ENCODE assay signal across 13 mouse cellular contexts in genomic region chr10:19936961-19937708, GRCm38 (mm10). TPM values are rescaled to one million over a fixed set of nuclear protein-coding genes. Genes with fewer than 3 reads are reported as not detected.
DNase-seq lines count a peak whose midpoint lies in the region; ATAC-seq lines count a peak whose summit lies in the region.
"Had no signal": no experiment of that assay in that cellular context is flagged by ENCODE, and none has a peak within 500 bp of the region (broad histone marks: within the 10 kb centered on the region; RNA-seq: fewer than 3 reads in every experiment).

No protein-coding gene starts in this region.

- peak overlapping the region; percentile 23 for H3K4me2 ChIP-seq in lung, embryonic 15.5 days
- H3K4me2 ChIP-seq in embryonic facial prominence, embryonic 14.5 days (ENCODE audit: low read depth, low read length) = peak overlapping the region; percentile 41
- H3K4me2 ChIP-seq in limb, embryonic 13.5 days (replicated peaks) = peak overlapping the region; percentile 37
- H3K4me2 ChIP-seq: embryonic facial prominence, embryonic 15.5 days had no signal

- DNase-seq in heart, embryonic 10.5 days (ENCODE audit: low spot score) = peak; percentile 43
- DNase-seq in heart, postnatal 14 days = no peak
- no peak for DNase-seq in lung, postnatal 25 days (ENCODE audit: low spot score)
- DNase-seq in embryonic facial prominence, embryonic 14.5 days (ENCODE audit: low spot score) = no peak
- DNase-seq in frontal cortex, postnatal 25 days (ENCODE audit: low spot score in 2 of 2) = no peak
- no peak for DNase-seq in left cerebral cortex, postnatal 36 days (ENCODE audit: low spot score in 2 of 2)
- DNase-seq: lung, postnatal 10 days; right cerebral cortex, postnatal 14 days; thymus, postnatal 14 days had no signal

- 58% methylated on average over 9 of the region's 9 CpGs for WGBS in heart, embryonic 10.5 days
- 76% methylated on average over 9 of the region's 9 CpGs for WGBS in lung, embryonic 15.5 days
- 68% methylated on average over 9 of the region's 9 CpGs for WGBS in embryonic facial prominence, embryonic 14.5 days
- 70% methylated on average over 9 of the region's 9 CpGs for WGBS in limb, embryonic 13.5 days

- peak overlapping the region; percentile 89 for H3K4me3 ChIP-seq in heart, embryonic 10.5 days
- no peak overlapping the region for H3K4me3 ChIP-seq in lung, embryonic 15.5 days
- H3K4me3 ChIP-seq in embryonic facial prominence, embryonic 14.5 days (ENCODE audit: low read depth, low read length) = no peak overlapping the region
- no peak overlapping the region for H3K4me3 ChIP-seq in limb, embryonic 13.5 days
- H3K4me3 ChIP-seq: embryonic facial prominence, embryonic 15.5 days; myocyte had no signal

- H3K9ac ChIP-seq in lung, embryonic 15.5 days = no peak overlapping the region
- H3K9ac ChIP-seq in embryonic facial prominence, embryonic 14.5 days (ENCODE audit: low read depth, low read length) = no peak overlapping the region
- H3K9ac ChIP-seq in limb, embryonic 13.5 days = no peak overlapping the region
- H3K9ac ChIP-seq: embryonic facial prominence, embryonic 15.5 days had no signal

- intact Hi-C loops in heart, postnatal 14 days (cut with DNase I) = loop anchor here (10.0 kb wide), 1 partner anchor 68 kb away; no protein-coding TSS in a partner anchor
- intact Hi-C loops in left cerebral cortex, postnatal 36 days (cut with DNase I) = loop anchor here (10.0 kb wide), 1 partner anchor 68 kb away; no protein-coding TSS in a partner anchor

- H3K4me1 ChIP-seq in heart, embryonic 10.5 days = peaks cover 51% of the 10 kb centered on the region
- peaks cover 17% of the 10 kb centered on the region for H3K4me1 ChIP-seq in lung, embryonic 15.5 days
- peaks cover 25% of the 10 kb centered on the region for H3K4me1 ChIP-seq in embryonic facial prominence, embryonic 14.5 days (ENCODE audit: control insufficient read depth, insufficient read depth, low read length)
- H3K4me1 ChIP-seq in limb, embryonic 13.5 days = peaks cover 54% of the 10 kb centered on the region

- H3K27ac ChIP-seq in heart, embryonic 10.5 days = no peak overlapping the region
- no peak overlapping the region for H3K27ac ChIP-seq in lung, embryonic 15.5 days
- 0 out of 2 replicates have a peak overlapping the region, but pooled peaks have one; percentile 21 for H3K27ac ChIP-seq in embryonic facial prominence, embryonic 14.5 days (replicated peaks; ENCODE audit: low read depth, low read length)
- peak overlapping the region; percentile 6; the same call in 1 of the 2 replicates for H3K27ac ChIP-seq in limb, embryonic 13.5 days
- H3K27ac ChIP-seq: embryonic facial prominence, embryonic 15.5 days had no signal

- ATAC-seq in lung, embryonic 15.5 days (ENCODE audit: borderline replicate concordance, extremely low read depth, low FRiP score, low TSS enrichment) = no peak
- ATAC-seq in embryonic facial prominence, embryonic 14.5 days (ENCODE audit: low read depth) = no peak
- ATAC-seq in limb, embryonic 13.5 days (ENCODE audit: low FRiP score, low read depth) = no peak

- peaks cover 5% of the 10 kb centered on the region; the same call in 1 of the 2 replicates for H3K27me3 ChIP-seq in heart, embryonic 10.5 days (ENCODE audit: insufficient read depth, poor library complexity, severe bottlenecking)
- peaks cover 6% of the 10 kb centered on the region; the same call in 1 of the 2 replicates for H3K27me3 ChIP-seq in lung, embryonic 15.5 days
- no peaks in the 10 kb centered on the region; the same call in 1 of the 2 replicates for H3K27me3 ChIP-seq in embryonic facial prominence, embryonic 14.5 days (replicated peaks; ENCODE audit: control insufficient read depth, insufficient read depth, low read length)
- H3K27me3 ChIP-seq in limb, embryonic 13.5 days = peaks cover 10% of the 10 kb centered on the region; the same call in 1 of the 2 replicates
- H3K27me3 ChIP-seq: embryonic facial prominence, embryonic 15.5 days had no signal

- H3K36me3 ChIP-seq in heart, embryonic 10.5 days = no peaks in the 10 kb centered on the region
- no peaks in the 10 kb centered on the region for H3K36me3 ChIP-seq in lung, embryonic 15.5 days
- H3K36me3 ChIP-seq in embryonic facial prominence, embryonic 14.5 days (ENCODE audit: control insufficient read depth, insufficient read depth, low read length) = no peaks in the 10 kb centered on the region
- no peaks in the 10 kb centered on the region for H3K36me3 ChIP-seq in limb, embryonic 13.5 days
- H3K36me3 ChIP-seq: embryonic facial prominence, embryonic 15.5 days had no signal

- H3K9me3 ChIP-seq in heart, embryonic 10.5 days = no peaks in the 10 kb centered on the region
- no peaks in the 10 kb centered on the region for H3K9me3 ChIP-seq in lung, embryonic 15.5 days
- H3K9me3 ChIP-seq in embryonic facial prominence, embryonic 14.5 days (ENCODE audit: control insufficient read depth, low read length) = no peaks in the 10 kb centered on the region
- H3K9me3 ChIP-seq in limb, embryonic 13.5 days = no peaks in the 10 kb centered on the region
- H3K9me3 ChIP-seq: embryonic facial prominence, embryonic 15.5 days had no signal

RNA-seq across cellular contexts. Expression of gene Map3k5, which starts 2.9 kb away (rescaled TPM):
- polyA plus RNA-seq in heart, embryonic 10.5 days (2016; fragmentation: Nextera tagmentation; extraction: Ambion mirVana) = 2.4 and 2.6 TPM in 2 replicates
- 10 to 100 TPM; 30.0 to 38.9 TPM for total RNA-seq in heart, postnatal 14 days (2021)
- polyA plus RNA-seq in lung, embryonic 15.5 days (2015; fragmentation: Nextera tagmentation; extraction: Ambion mirVana) = 1.9 and 2.1 TPM in 2 replicates
- 2.5 and 2.6 TPM in 2 replicates for polyA plus RNA-seq in embryonic facial prominence, embryonic 14.5 days (2014; fragmentation: Nextera tagmentation; extraction: Ambion mirVana)
- polyA plus RNA-seq in limb, embryonic 13.5 days (2015; fragmentation: Nextera tagmentation; extraction: Ambion mirVana) = 1.2 and 2.1 TPM in 2 replicates
- 10 to 100 TPM; 43.6 to 44.4 TPM for total RNA-seq in left cerebral cortex, postnatal 36 days (2021)

RNA-seq across cellular contexts. Expression of gene Pex7, which starts 29.6 kb away (rescaled TPM):
- 31.6 and 41.5 TPM in 2 replicates for polyA plus RNA-seq in heart, embryonic 10.5 days (2016; fragmentation: Nextera tagmentation; extraction: Ambion mirVana)
- total RNA-seq in heart, postnatal 14 days (2021) = 10 to 100 TPM; 22.9 to 25.9 TPM
- 29.9 and 33.7 TPM in 2 replicates for polyA plus RNA-seq in lung, embryonic 15.5 days (2015; fragmentation: Nextera tagmentation; extraction: Ambion mirVana)
- 28.6 and 29.6 TPM in 2 replicates for polyA plus RNA-seq in embryonic facial prominence, embryonic 14.5 days (2014; fragmentation: Nextera tagmentation; extraction: Ambion mirVana)
- polyA plus RNA-seq in limb, embryonic 13.5 days (2015; fragmentation: Nextera tagmentation; extraction: Ambion mirVana) = 20.9 and 21.7 TPM in 2 replicates
- 10 to 100 TPM; 25.6 to 28.3 TPM for total RNA-seq in left cerebral cortex, postnatal 36 days (2021)

Comparison
In these comparisons a context has a peak if more than half of its experiments do, and no peak if none do; other contexts are left out.
1. H3K27ac ChIP-seq: peak in embryonic facial prominence, embryonic 14.5 days (single experiment) and limb, embryonic 13.5 days (single experiment); none in heart, embryonic 10.5 days (single experiment) and lung, embryonic 15.5 days (single experiment).
2. Peak in every context shown above with its lines, with median percentiles within 50 percentile points of each other: H3K4me2 ChIP-seq.